Mouse (Mus musculus): ENCODE data around the gene Izumo1r. TPM values are rescaled to one million over a fixed set of nuclear protein-coding genes. Genes with fewer than 3 reads are reported as not detected.

The Izumo1r gene
- polyA plus RNA-seq (2014; fragmentation: Illumina TruSeq; extraction: RNeasy Lipid Tissue Mini Kit (QIAGEN cat#74804); ENCODE audit: low read depth, low replicate concordance) = not detected

DNA sequence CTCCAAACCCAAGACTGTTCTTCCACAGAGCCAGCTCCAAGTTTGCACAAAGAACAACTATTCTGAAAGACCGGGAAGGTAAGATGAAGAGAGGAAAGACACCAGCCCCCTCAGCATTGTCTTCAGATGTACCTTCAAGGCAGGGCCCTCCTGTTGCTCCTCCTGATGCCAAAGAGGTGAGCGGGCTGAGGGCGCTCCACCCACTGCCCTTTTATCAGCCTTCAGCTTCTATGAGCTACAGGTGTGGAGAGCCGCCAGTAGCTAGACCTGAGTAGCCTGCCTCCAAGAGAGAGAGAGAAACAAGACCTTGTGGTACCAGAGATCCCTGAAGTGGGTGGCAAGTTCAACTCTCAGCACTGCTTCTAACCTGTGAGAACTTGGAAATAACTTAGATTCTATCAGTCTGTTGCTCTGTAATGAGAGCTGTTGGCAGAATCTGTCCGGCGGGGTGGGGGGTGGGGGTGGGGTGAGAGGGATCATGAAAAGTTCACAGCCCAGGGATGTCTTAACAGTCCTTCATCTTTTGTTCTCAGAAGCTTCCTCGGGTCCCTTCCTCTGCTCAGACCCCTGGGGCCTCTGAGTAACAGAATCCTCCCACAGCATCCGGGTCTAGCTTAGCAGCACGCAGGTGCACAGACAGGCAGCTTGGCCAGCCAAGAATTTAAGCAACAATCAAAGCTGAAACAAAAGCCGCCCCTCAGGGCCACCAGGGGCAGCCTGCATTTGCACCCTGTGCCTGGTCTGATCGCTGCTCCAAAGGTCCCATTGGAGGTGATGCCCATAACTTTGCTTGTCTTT is at the start of gene Izumo1r:
Gene Izumo1r (minus strand): TSS at position 369 of the 798 bp plus-strand sequence.

GRCm38 (mm10) chr9:14859868-14860639 is 43.7 kb downstream of the Izumo1r start, which contains the start of gene Gpr83:
TSS of gene Gpr83 (plus strand) at chr9:14860210.

Other genes with a start within 250 kb of the Izumo1r start
- not detected for gene Piwil4, start 163.2 kb downstream of the Izumo1r start, polyA plus RNA-seq (2014; fragmentation: Illumina TruSeq; extraction: RNeasy Lipid Tissue Mini Kit (QIAGEN cat#74804); ENCODE audit: low read depth, low replicate concordance)
- gene Fut4, start 151.6 kb downstream of the Izumo1r start, polyA plus RNA-seq (2014; fragmentation: Illumina TruSeq; extraction: RNeasy Lipid Tissue Mini Kit (QIAGEN cat#74804); ENCODE audit: low read depth, low replicate concordance) = 0.63 TPM
- gene 1700012B09Rik, start 132.9 kb downstream of the Izumo1r start, polyA plus RNA-seq (2014; fragmentation: Illumina TruSeq; extraction: RNeasy Lipid Tissue Mini Kit (QIAGEN cat#74804); ENCODE audit: low read depth, low replicate concordance) = not detected
- 7.4 TPM for gene Mre11a, start 119.3 kb downstream of the Izumo1r start, polyA plus RNA-seq (2014; fragmentation: Illumina TruSeq; extraction: RNeasy Lipid Tissue Mini Kit (QIAGEN cat#74804); ENCODE audit: low read depth, low replicate concordance)
- 10.9 TPM for gene Ankrd49, start 119.1 kb downstream of the Izumo1r start, polyA plus RNA-seq (2014; fragmentation: Illumina TruSeq; extraction: RNeasy Lipid Tissue Mini Kit (QIAGEN cat#74804); ENCODE audit: low read depth, low replicate concordance)
- gene Gpr83, start 43.7 kb downstream of the Izumo1r start, polyA plus RNA-seq (2014; fragmentation: Illumina TruSeq; extraction: RNeasy Lipid Tissue Mini Kit (QIAGEN cat#74804); ENCODE audit: low read depth, low replicate concordance) = not detected
- gene Panx1, start 141.5 kb upstream of the Izumo1r start, polyA plus RNA-seq (2014; fragmentation: Illumina TruSeq; extraction: RNeasy Lipid Tissue Mini Kit (QIAGEN cat#74804); ENCODE audit: low read depth, low replicate concordance) = 4.1 TPM
- gene Hephl1, start 208.2 kb upstream of the Izumo1r start, polyA plus RNA-seq (2014; fragmentation: Illumina TruSeq; extraction: RNeasy Lipid Tissue Mini Kit (QIAGEN cat#74804); ENCODE audit: low read depth, low replicate concordance) = 0.08 TPM